8 mouse cellular contexts compared by ENCODE assay signal in the genomic region with DNA sequence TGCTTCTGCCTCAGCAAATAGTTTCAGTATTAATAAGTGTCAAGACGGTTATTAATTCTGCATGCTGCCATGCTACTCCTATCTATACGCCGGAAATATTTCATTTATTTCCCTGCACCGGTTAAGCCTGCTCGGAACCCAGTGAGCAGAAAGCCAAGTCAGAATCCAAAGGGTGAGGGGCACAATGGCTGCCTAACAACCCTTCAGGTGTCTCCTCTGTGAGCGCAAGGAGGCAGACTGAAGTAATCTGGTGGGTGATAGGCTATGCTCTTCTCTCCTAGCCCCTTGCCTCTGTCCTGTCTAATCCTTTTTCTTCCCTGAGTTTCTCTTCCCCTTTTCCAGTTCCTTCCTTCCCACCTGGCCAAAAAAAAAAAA. TPM values are rescaled to one million over a fixed set of nuclear protein-coding genes. Genes with fewer than 3 reads are reported as not detected.
DNase-seq lines count a peak whose midpoint lies in the region; ATAC-seq and TF ChIP-seq lines count a peak whose summit lies in the region.

No protein-coding gene starts in this region.

- peaks cover 4% of the 10 kb centered on the region; the same call in 1 of the 2 replicates for H3K27me3 ChIP-seq in kidney, postnatal 0 days (ENCODE audit: insufficient read depth, low read length)
- H3K27me3 ChIP-seq in embryonic facial prominence, embryonic 13.5 days = peaks cover 20% of the 10 kb centered on the region
- peaks cover 17% of the 10 kb centered on the region for H3K27me3 ChIP-seq in limb, embryonic 10.5 days (ENCODE audit: low read depth, poor library complexity, severe bottlenecking)
- peaks cover 17% of the 10 kb centered on the region; the same call in 1 of the 2 replicates for H3K27me3 ChIP-seq in neural tube, embryonic 13.5 days

- H3K4me3 ChIP-seq in kidney, postnatal 0 days (replicated peaks; ENCODE audit: low read depth, low read length) = peak overlapping the region; percentile 33
- H3K4me3 ChIP-seq in embryonic facial prominence, embryonic 13.5 days = peak overlapping the region; percentile 55
- H3K4me3 ChIP-seq in limb, embryonic 10.5 days = peak overlapping the region; percentile 65
- peak overlapping the region; percentile 49 for H3K4me3 ChIP-seq in neural tube, embryonic 13.5 days

- peak; percentile 42; the same call in 1 of the 2 replicates for ATAC-seq in kidney, postnatal 0 days (replicated peaks; ENCODE audit: low FRiP score, low read depth)
- ATAC-seq in embryonic facial prominence, embryonic 13.5 days (ENCODE audit: insufficient number of reproducible peaks, insufficient read depth, low FRiP score, low TSS enrichment, low read depth) = no peak
- peak; percentile 70; the same call in 1 of the 2 replicates for ATAC-seq in neural tube, embryonic 13.5 days (ENCODE audit: low read depth)

- no peak for TF ChIP-seq CTCF in kidney, postnatal 0 days (IDR thresholded peaks at IDR 0.05; ENCODE audit: low read depth)

- intact Hi-C loops in left cerebral cortex, postnatal 25 days (cut with DNase I) = no loop called here

- WGBS in kidney, postnatal 0 days = under 1% methylated on average over 6 of the region's 6 CpGs
- 3% methylated on average over 6 of the region's 6 CpGs for WGBS in embryonic facial prominence, embryonic 13.5 days
- 1% methylated on average over 6 of the region's 6 CpGs for WGBS in limb, embryonic 10.5 days
- WGBS in neural tube, embryonic 13.5 days = 4% methylated on average over 6 of the region's 6 CpGs

- no peaks in the 10 kb centered on the region for H3K36me3 ChIP-seq in kidney, postnatal 0 days (ENCODE audit: insufficient read depth, low read length)
- no peaks in the 10 kb centered on the region for H3K36me3 ChIP-seq in embryonic facial prominence, embryonic 13.5 days
- no peaks in the 10 kb centered on the region for H3K36me3 ChIP-seq in limb, embryonic 10.5 days
- no peaks in the 10 kb centered on the region for H3K36me3 ChIP-seq in neural tube, embryonic 13.5 days

- no peak overlapping the region for H3K27ac ChIP-seq in kidney, postnatal 0 days
- no peak overlapping the region for H3K27ac ChIP-seq in embryonic facial prominence, embryonic 13.5 days
- peak overlapping the region; percentile 63; the same call in 1 of the 2 replicates for H3K27ac ChIP-seq in limb, embryonic 10.5 days
- H3K27ac ChIP-seq in neural tube, embryonic 13.5 days (replicated peaks) = no peak overlapping the region

- no peak for DNase-seq in kidney, postnatal 0 days (ENCODE audit: low spot score)
- DNase-seq in kidney, postnatal 4 days = no peak
- DNase-seq in limb, embryonic 10.5 days (ENCODE audit: low spot score) = no peak
- DNase-seq in right cerebral cortex, adult 2 months (ENCODE audit: low spot score in 2 of 2) = no peak
- DNase-seq in urinary bladder, postnatal 14 days (ENCODE audit: low spot score) = no peak
- DNase-seq in left cerebral cortex, postnatal 25 days (ENCODE audit: low spot score in 2 of 2) = no peak

- no peaks in the 10 kb centered on the region for H3K9me3 ChIP-seq in kidney, postnatal 0 days (replicated peaks; ENCODE audit: low read length)
- no peaks in the 10 kb centered on the region for H3K9me3 ChIP-seq in embryonic facial prominence, embryonic 13.5 days
- H3K9me3 ChIP-seq in limb, embryonic 10.5 days (replicated peaks) = no peaks in the 10 kb centered on the region
- no peaks in the 10 kb centered on the region for H3K9me3 ChIP-seq in neural tube, embryonic 13.5 days

- peak overlapping the region; percentile 62 for H3K4me2 ChIP-seq in kidney, postnatal 0 days (ENCODE audit: low read length)
- peak overlapping the region; percentile 92 for H3K4me2 ChIP-seq in embryonic facial prominence, embryonic 13.5 days
- peak overlapping the region; percentile 74 for H3K4me2 ChIP-seq in neural tube, embryonic 13.5 days

- H3K4me1 ChIP-seq in kidney, postnatal 0 days (replicated peaks; ENCODE audit: insufficient read depth, low read length) = no peaks in the 10 kb centered on the region
- peaks cover 5% of the 10 kb centered on the region; the same call in 1 of the 2 replicates for H3K4me1 ChIP-seq in embryonic facial prominence, embryonic 13.5 days
- H3K4me1 ChIP-seq in limb, embryonic 10.5 days = peaks cover 7% of the 10 kb centered on the region
- peaks cover 7% of the 10 kb centered on the region; the same call in 1 of the 2 replicates for H3K4me1 ChIP-seq in neural tube, embryonic 13.5 days (replicated peaks)

- 0 out of 2 replicates have a peak overlapping the region, but pooled peaks have one; percentile 44 for H3K9ac ChIP-seq in kidney, postnatal 0 days (ENCODE audit: low read depth, low read length)
- peak overlapping the region; percentile 62 for H3K9ac ChIP-seq in embryonic facial prominence, embryonic 13.5 days
- H3K9ac ChIP-seq in neural tube, embryonic 13.5 days = peak overlapping the region; percentile 64

RNA-seq across cellular contexts. Expression of a gene that starts 17.3 kb away (rescaled TPM):
- 150 and 159 TPM in 2 replicates for polyA plus RNA-seq in kidney, postnatal 0 days (2015; fragmentation: Nextera tagmentation; extraction: Ambion mirVana)
- polyA plus RNA-seq in embryonic facial prominence, embryonic 13.5 days (2015; fragmentation: Nextera tagmentation; extraction: Ambion mirVana) = 138 and 149 TPM in 2 replicates
- 241 and 258 TPM in 2 replicates for polyA plus RNA-seq in limb, embryonic 10.5 days (2016; fragmentation: Nextera tagmentation; extraction: Ambion mirVana)
- 137 and 142 TPM in 2 replicates for polyA plus RNA-seq in neural tube, embryonic 13.5 days (2015; fragmentation: Nextera tagmentation; extraction: Ambion mirVana)
- 10 to 100 TPM; 51.7 to 52.6 TPM for total RNA-seq in left cerebral cortex, postnatal 25 days (2021)

RNA-seq across cellular contexts. Expression of a gene that starts 27.8 kb away (rescaled TPM):
- 1.7 and 1.9 TPM in 2 replicates for polyA plus RNA-seq in kidney, postnatal 0 days (2015; fragmentation: Nextera tagmentation; extraction: Ambion mirVana)
- polyA plus RNA-seq in embryonic facial prominence, embryonic 13.5 days (2015; fragmentation: Nextera tagmentation; extraction: Ambion mirVana) = 1.5 and 2.4 TPM in 2 replicates
- 0.59 and 1.0 TPM in 2 replicates for polyA plus RNA-seq in limb, embryonic 10.5 days (2016; fragmentation: Nextera tagmentation; extraction: Ambion mirVana)
- 1.0 and 1.3 TPM in 2 replicates for polyA plus RNA-seq in neural tube, embryonic 13.5 days (2015; fragmentation: Nextera tagmentation; extraction: Ambion mirVana)
- 1 to 10 TPM; 1.6 to 1.7 TPM for total RNA-seq in left cerebral cortex, postnatal 25 days (2021)
